Mouse (Mus musculus) small intestine, adult 2 months (tissue): ENCODE measurements around the gene Slc12a7. TPM values are rescaled to one million over a fixed set of nuclear protein-coding genes. Genes with fewer than 3 reads are reported as not detected.

Experiments
- H3K27ac ChIP-seq: fragments of 200-500 bp; 2 replicates; pipeline ENCODE4 v1.5.1; 2012; ENCODE audit warnings: low read depth, low read length, control low read depth, inconsistent platforms; ENCODE audit not compliant: insufficient read depth
- H3K27me3 ChIP-seq: fragments of 200-500 bp; 2 replicates; pipeline ENCODE4 v1.6.1; 2012; ENCODE audit warnings: mild to moderate bottlenecking, moderate library complexity, low read length, inconsistent platforms; ENCODE audit not compliant: control insufficient read depth, insufficient read depth
- H3K36me3 ChIP-seq: fragments of 200-500 bp; 2 replicates; pipeline ENCODE4 v1.6.1; 2012; ENCODE audit warnings: mild to moderate bottlenecking, low read length, control low read depth, inconsistent platforms; ENCODE audit not compliant: control insufficient read depth, insufficient read depth
- H3K4me1 ChIP-seq: fragments of 200-500 bp; 2 replicates; pipeline ENCODE4 v1.6.1; 2012; ENCODE audit warnings: low read length, inconsistent platforms, mixed read lengths; ENCODE audit not compliant: control insufficient read depth, insufficient read depth, insufficient read length
- H3K4me3 ChIP-seq: fragments of 200-500 bp; 2 replicates; pipeline ENCODE4 v1.5.1; 2012; ENCODE audit warnings: low read depth, mild to moderate bottlenecking, control low read depth, inconsistent platforms, low read length, moderate library complexity
- CTCF ChIP-seq: fragments of 200-500 bp; IDR thresholded peaks from 2 replicates; pipeline ENCODE4 v1.5.1; 2012; ENCODE audit warnings: low read depth, mild to moderate bottlenecking, control low read depth, inconsistent platforms, low read length, moderate library complexity, mixed read lengths; ENCODE audit not compliant: insufficient replicate concordance, insufficient read length; ENCODE audit errors: extremely low read depth
- POLR2A ChIP-seq: fragments of 200-500 bp; IDR thresholded peaks from 2 replicates; pipeline ENCODE4 v1.6.1; 2012; ENCODE audit warnings: low read depth, mild to moderate bottlenecking, control low read depth, inconsistent platforms, low read length, moderate library complexity
- WGBS: fragments of 180-500 bp; shearing (Covaris S2); methylation state at CpG from one replicate; pipeline ENCODE4 v1.1.7; 2018; 5-methylcytosine and 5-hydroxymethylcytosine counted together
- polyA plus RNA-seq: library from polyadenylated mRNA; depleted of rRNA; stranded (reverse); fragments of >200 nt; gene quantifications from 2 replicates; pipeline ENCODE4 v1.2.3, GENCODE M21; 2012

Gene Slc12a7
- polyA plus RNA-seq, 1 experiment: 147 TPM

DNA sequence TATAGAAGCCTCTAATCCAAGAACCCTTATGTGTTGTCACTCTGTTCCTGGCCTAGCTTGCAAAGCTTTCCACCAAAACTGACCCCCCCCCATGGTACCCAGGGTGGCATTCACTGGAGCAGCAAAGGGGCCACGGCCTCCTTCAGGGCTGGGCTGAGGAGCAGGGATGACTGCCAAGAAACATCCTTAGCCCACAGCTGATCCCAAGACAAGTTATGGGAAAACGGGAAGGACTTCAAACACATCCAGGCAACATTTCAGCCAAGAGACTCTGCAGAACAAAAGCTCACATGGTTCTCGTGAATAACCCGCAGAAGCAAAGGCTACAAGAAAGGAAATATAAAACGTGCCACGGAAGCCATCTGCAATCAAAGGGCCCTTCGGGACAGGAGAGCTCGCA, 94.3 kb downstream of the Slc12a7 start:
- TF ChIP-seq CTCF (no peak), POLR2A (no peak)
- 0 out of 2 replicates have a peak, but pooled peaks cover 4% of the 10 kb centered on the region for H3K4me1 ChIP-seq
- no peaks in the 10 kb centered on the region for H3K27me3 ChIP-seq
- H3K36me3 ChIP-seq: no peaks in the 10 kb centered on the region
- WGBS: 73% methylated on average over 8 of the region's 8 CpGs
- H3K27ac ChIP-seq: no peak overlapping the region
- H3K4me3 ChIP-seq: no peak overlapping the region

DNA sequence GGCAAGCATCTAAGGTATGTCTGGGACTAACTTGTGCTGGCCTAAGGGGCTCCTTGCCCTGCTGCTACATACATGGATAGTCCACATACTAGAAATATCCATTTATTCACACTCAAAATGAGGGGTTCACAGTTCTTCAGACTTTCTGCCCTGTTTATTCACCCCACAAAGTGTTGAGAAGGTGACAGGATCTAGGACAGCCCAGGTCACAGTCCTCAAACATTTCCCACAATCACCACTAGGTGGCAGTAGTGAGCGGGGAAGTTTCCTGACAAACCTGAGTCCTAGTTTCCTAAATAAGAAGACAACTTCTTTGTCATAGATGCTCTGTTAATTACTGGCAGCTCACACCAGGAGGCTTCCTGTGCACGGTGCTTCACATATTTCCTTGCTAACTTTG, 98.6 kb downstream of the Slc12a7 start:
- Histone ChIP-seq H3K27ac (no peak overlapping the region), H3K4me3 (no peak overlapping the region), H3K4me1 (peaks cover 1% of the 10 kb centered on the region; the same call in 1 of the 2 replicates), H3K36me3 (no peaks in the 10 kb centered on the region), H3K27me3 (no peaks in the 10 kb centered on the region)
- TF ChIP-seq POLR2A (no peak), CTCF (peak; percentile 34; the same call in 1 of the 2 replicates)
- 1% methylated on average over 2 of the region's 2 CpGs for WGBS

DNA sequence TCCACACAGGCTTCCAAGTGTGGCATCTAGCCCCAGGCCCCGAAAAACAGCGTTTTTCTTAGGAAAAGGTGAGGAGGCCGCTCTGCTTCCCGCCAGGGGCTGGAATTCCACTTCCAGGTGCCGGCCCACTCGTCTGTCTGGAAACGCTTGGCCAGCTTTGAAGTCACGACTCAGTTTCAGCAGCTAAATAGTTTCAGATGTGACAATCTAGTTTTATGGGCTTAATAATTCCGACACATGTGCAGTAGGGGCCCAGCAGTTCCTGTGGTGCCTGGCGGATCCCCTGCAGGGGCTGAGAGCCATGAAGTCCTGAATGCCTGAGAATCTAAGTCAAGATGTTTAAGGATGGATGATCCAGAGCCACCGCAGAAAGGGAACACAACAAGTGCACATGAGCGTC, 100.9 kb downstream of the Slc12a7 start:
- no peak for TF ChIP-seq CTCF
- no peak for TF ChIP-seq POLR2A
- WGBS: 76% methylated on average over 12 of the region's 12 CpGs
- H3K27ac ChIP-seq: no peak overlapping the region
- no peaks in the 10 kb centered on the region for H3K36me3 ChIP-seq
- H3K27me3 ChIP-seq: no peaks in the 10 kb centered on the region
- H3K4me3 ChIP-seq: no peak overlapping the region
- H3K4me1 ChIP-seq: peaks cover 3% of the 10 kb centered on the region; the same call in 1 of the 2 replicates

DNA sequence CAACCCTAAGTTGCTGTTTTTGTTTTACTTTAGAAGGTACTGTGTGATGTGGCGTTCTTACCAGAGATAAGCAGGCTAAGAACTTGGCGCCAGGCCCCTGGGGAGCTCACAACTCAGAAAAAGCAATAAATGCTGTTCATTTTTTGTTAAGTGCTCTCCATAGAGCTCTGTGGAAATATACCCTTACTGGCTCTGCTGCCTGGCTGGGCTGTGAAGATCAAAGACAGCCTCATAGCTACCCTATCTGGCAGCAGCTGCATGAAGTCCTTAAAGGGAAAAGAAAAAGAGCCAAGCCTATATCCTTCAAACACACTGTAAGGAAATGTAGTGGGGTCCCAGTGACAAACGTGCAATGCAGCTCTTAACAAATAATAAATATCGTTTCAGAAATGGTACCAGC, 102.9 kb downstream of the Slc12a7 start:
- Histone ChIP-seq H3K27me3 (no peaks in the 10 kb centered on the region), H3K36me3 (no peaks in the 10 kb centered on the region), H3K4me1 (peaks cover 3% of the 10 kb centered on the region; the same call in 1 of the 2 replicates), H3K27ac (no peak overlapping the region), H3K4me3 (no peak overlapping the region)
- TF ChIP-seq POLR2A (no peak), CTCF (no peak)
- 30% methylated on average over 4 of the region's 4 CpGs for WGBS

DNA sequence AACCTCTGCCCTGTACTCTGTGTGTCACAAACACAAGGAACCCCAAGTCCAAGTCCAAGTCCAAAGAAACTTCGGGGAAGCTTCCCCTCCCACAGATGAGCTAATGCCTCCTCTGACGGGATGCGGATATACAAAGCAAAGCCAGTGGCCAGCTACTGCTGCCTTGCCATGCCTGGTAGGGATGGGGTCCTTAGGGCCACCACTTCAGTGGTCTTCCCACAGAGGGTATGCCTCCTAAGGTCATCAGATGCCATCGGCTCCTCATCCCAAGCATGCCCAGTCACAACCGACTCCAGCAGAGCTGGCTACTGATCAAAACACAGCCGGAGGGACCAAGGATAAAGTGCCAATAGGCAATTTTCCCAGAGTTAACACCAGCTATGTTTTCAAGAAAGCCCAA, 103.6 kb downstream of the Slc12a7 start:
- Histone ChIP-seq H3K27me3 (no peaks in the 10 kb centered on the region), H3K4me3 (no peak overlapping the region), H3K4me1 (peaks cover 3% of the 10 kb centered on the region; the same call in 1 of the 2 replicates), H3K27ac (no peak overlapping the region), H3K36me3 (no peaks in the 10 kb centered on the region)
- TF ChIP-seq POLR2A (no peak), CTCF (no peak)
- WGBS: 63% methylated on average over 6 of the region's 6 CpGs

DNA sequence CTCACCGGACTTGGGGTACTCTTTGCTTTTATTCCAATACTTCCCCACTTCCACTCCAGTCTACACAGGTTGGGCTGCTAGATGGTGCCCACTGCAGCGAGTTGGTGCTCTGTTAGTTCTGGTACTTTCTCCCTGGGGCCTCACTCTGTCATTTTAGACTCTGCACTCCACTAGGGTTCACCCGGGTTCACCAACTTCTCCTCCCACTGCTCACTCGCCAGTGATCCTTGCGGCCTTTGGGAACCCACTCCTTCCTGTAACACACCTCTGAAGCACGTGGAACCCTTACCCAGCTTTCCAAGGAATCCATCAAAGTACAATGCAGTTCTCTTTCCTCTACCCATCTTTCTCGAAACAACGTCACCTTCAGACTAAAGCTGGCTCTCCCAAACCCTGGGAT, 104.8 kb downstream of the Slc12a7 start:
- no peak for TF ChIP-seq POLR2A
- TF ChIP-seq CTCF: no peak
- no peak overlapping the region for H3K27ac ChIP-seq
- H3K4me3 ChIP-seq: no peak overlapping the region
- 44% methylated on average over 8 of the region's 8 CpGs for WGBS
- no peaks in the 10 kb centered on the region for H3K27me3 ChIP-seq
- H3K4me1 ChIP-seq: peaks cover 3% of the 10 kb centered on the region; the same call in 1 of the 2 replicates
- H3K36me3 ChIP-seq: no peaks in the 10 kb centered on the region

DNA sequence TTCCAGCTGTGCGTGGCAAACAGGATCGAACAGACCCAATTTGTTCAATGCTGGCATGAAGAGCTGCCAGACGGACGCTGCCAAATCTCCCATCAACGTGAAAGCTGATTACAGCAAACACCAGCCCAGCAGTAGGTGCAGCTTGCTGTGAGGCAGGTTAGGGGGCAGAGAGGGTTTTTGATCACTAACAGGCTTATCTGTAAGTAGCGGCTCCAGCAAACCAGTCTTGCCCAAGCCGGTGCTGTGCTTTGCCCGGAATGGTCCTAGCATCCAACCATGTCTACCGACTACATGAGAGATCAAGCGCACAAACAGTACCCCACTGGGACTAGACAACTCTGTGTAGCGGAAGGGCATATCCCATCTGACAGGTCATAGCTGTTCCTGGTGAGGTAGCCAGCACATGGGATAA, 106.2 kb downstream of the Slc12a7 start:
- Histone ChIP-seq H3K36me3 (no peaks in the 10 kb centered on the region), H3K4me3 (no peak overlapping the region), H3K4me1 (peaks cover 3% of the 10 kb centered on the region; the same call in 1 of the 2 replicates), H3K27me3 (no peaks in the 10 kb centered on the region), H3K27ac (no peak overlapping the region)
- TF ChIP-seq POLR2A (no peak), CTCF (no peak)
- 82% methylated on average over 11 of the region's 11 CpGs for WGBS
